26 mouse cellular contexts compared by ENCODE assay signal in genomic region chr5:37902741-37903140, GRCm38 (mm10).
DNase-seq lines count a peak whose midpoint lies in the region; ATAC-seq lines count a peak whose summit lies in the region.
"Had no signal": no experiment of that assay in that cellular context is flagged by ENCODE, and none has a peak within 500 bp of the region (broad histone marks: within the 10 kb centered on the region; RNA-seq: fewer than 3 reads in every experiment).

No protein-coding gene starts in this region.

- H3K9me3 ChIP-seq in embryonic facial prominence, embryonic 10.5 days, result no peaks in the 10 kb centered on the region
- H3K9me3 ChIP-seq in embryonic facial prominence, embryonic 11.5 days (replicated peaks; ENCODE audit: control insufficient read depth, low read length), result no peaks in the 10 kb centered on the region
- H3K9me3 ChIP-seq: heart, embryonic 12.5 days; heart, embryonic 15.5 days had no signal

- peaks cover 50% of the 10 kb centered on the region for H3K4me1 ChIP-seq in embryonic facial prominence, embryonic 10.5 days
- no peaks in the 10 kb centered on the region; the same call in 1 of the 2 replicates for H3K4me1 ChIP-seq in embryonic facial prominence, embryonic 11.5 days (ENCODE audit: control insufficient read depth, insufficient read depth, low read length)

- H3K4me3 ChIP-seq in embryonic facial prominence, embryonic 10.5 days, result no peak overlapping the region
- H3K4me3 ChIP-seq in embryonic facial prominence, embryonic 11.5 days (ENCODE audit: low read depth, low read length), result no peak overlapping the region
- H3K4me3 ChIP-seq: erythroblast, embryonic 14.5 days had no signal

- no peak overlapping the region for H3K4me2 ChIP-seq in embryonic facial prominence, embryonic 11.5 days (ENCODE audit: low read depth, low read length)

- H3K9ac ChIP-seq in embryonic facial prominence, embryonic 11.5 days (replicated peaks; ENCODE audit: low read length), result no peak overlapping the region
- H3K9ac ChIP-seq: forebrain, postnatal 0 days; heart, embryonic 15.5 days; hindbrain, embryonic 14.5 days had no signal

- intact Hi-C loops in heart, postnatal 10 days (cut with DNase I), result no loop called here

- no peaks in the 10 kb centered on the region for H3K36me3 ChIP-seq in embryonic facial prominence, embryonic 10.5 days (replicated peaks)
- H3K36me3 ChIP-seq in embryonic facial prominence, embryonic 11.5 days (replicated peaks; ENCODE audit: control insufficient read depth, insufficient read depth, low read depth, low read length), result no peaks in the 10 kb centered on the region
- H3K36me3 ChIP-seq: heart, embryonic 12.5 days; heart, embryonic 15.5 days had no signal

- peaks cover 100% of the 10 kb centered on the region for H3K27me3 ChIP-seq in embryonic facial prominence, embryonic 10.5 days (replicated peaks; ENCODE audit: low read depth, poor library complexity, severe bottlenecking)
- H3K27me3 ChIP-seq in embryonic facial prominence, embryonic 11.5 days (ENCODE audit: control insufficient read depth, insufficient read depth, low read length), result peaks cover 2% of the 10 kb centered on the region; the same call in 1 of the 2 replicates

- peak; percentile 80 for DNase-seq in heart, adult 11 months
- no peak for DNase-seq in heart, postnatal 10 days
- DNase-seq in embryonic facial prominence, embryonic 10.5 days (ENCODE audit: low spot score), result no peak
- DNase-seq in embryonic facial prominence, embryonic 11.5 days (ENCODE audit: low spot score), result peak; percentile 4
- no peak for DNase-seq in adrenal gland, postnatal 36 days
- no peak for DNase-seq in liver
- DNase-seq: adrenal gland, adult 2 months; adrenal gland, postnatal 14 days; cerebellum, adult 11-12 months; cerebellum, adult 8-10 months; cerebellum, postnatal 10 days; cerebellum, postnatal 36 days; forebrain, postnatal 0 days; gastrocnemius, adult 2 months; gastrocnemius, postnatal 14 days; heart, adult 18-20 months; heart, postnatal 14 days; heart, postnatal 4 days had no signal

- WGBS in embryonic facial prominence, embryonic 10.5 days, result 52% methylated on average over 2 of the region's 2 CpGs
- 53% methylated on average over 2 of the region's 2 CpGs for WGBS in embryonic facial prominence, embryonic 11.5 days

- no peak for ATAC-seq in embryonic facial prominence, embryonic 11.5 days (replicated peaks; ENCODE audit: insufficient number of reproducible peaks, low FRiP score, low TSS enrichment, low read depth)
- ATAC-seq: CD4-positive, CD25-positive, alpha-beta regulatory T cell, adult 4 months; forebrain, embryonic 14.5 days; forebrain, postnatal 0 days; hindbrain, postnatal 0 days; intestine, postnatal 0 days had no signal

- H3K27ac ChIP-seq in embryonic facial prominence, embryonic 10.5 days (replicated peaks), result peak overlapping the region; percentile 25; the same call in 1 of the 2 replicates
- H3K27ac ChIP-seq in embryonic facial prominence, embryonic 11.5 days (replicated peaks; ENCODE audit: low read depth, low read length), result no peak overlapping the region
- H3K27ac ChIP-seq: gastrocnemius, adult 2 months; heart, embryonic 15.5 days; hindbrain, embryonic 14.5 days; hindbrain, postnatal 0 days had no signal

Comparison
In these comparisons a context has a peak if more than half of its experiments do, and no peak if none do; other contexts are left out.
1. DNase-seq: peak in heart, adult 11 months (single experiment) and embryonic facial prominence, embryonic 11.5 days (single experiment); none in heart, postnatal 10 days (0 of 2), embryonic facial prominence, embryonic 10.5 days (single experiment), adrenal gland, postnatal 36 days (0 of 2) and liver (single experiment).